Comparison of ENCODE assay signal across 28 mouse cellular contexts in genomic region chr9:118059101-118059500, GRCm38 (mm10). TPM values are rescaled to one million over a fixed set of nuclear protein-coding genes. Genes with fewer than 3 reads are reported as not detected.
DNase-seq lines count a peak whose midpoint lies in the region; ATAC-seq lines count a peak whose summit lies in the region.
"Had no signal": no experiment of that assay in that cellular context is flagged by ENCODE, and none has a peak within 500 bp of the region (broad histone marks: within the 10 kb centered on the region; RNA-seq: fewer than 3 reads in every experiment).

No protein-coding gene starts in this region.

- ATAC-seq in frontal cortex, adult (ENCODE audit: low TSS enrichment) = peak; percentile 47; the same call in 1 of the 2 replicates
- peak; percentile 47 for ATAC-seq in monocyte, adult 5-6 weeks (replicated peaks; ENCODE audit: insufficient number of reproducible peaks, low FRiP score, low TSS enrichment, poor library complexity, severe bottlenecking)
- ATAC-seq: forebrain, embryonic 14.5 days; forebrain, postnatal 0 days had no signal

- WGBS in embryonic facial prominence, embryonic 10.5 days = 89% methylated on average over 3 of the region's 3 CpGs

- H3K4me3 ChIP-seq in embryonic facial prominence, embryonic 10.5 days = no peak overlapping the region
- H3K4me3 ChIP-seq: gastrocnemius, adult 2 months; heart, adult 2 months; heart, embryonic 10.5 days; heart, embryonic 13.5 days; hindbrain, embryonic 12.5 days; hindbrain, embryonic 15.5 days had no signal

- no peaks in the 10 kb centered on the region for H3K4me1 ChIP-seq in embryonic facial prominence, embryonic 10.5 days
- H3K4me1 ChIP-seq: heart, embryonic 10.5 days; heart, embryonic 13.5 days; hindbrain, embryonic 12.5 days; hindbrain, embryonic 15.5 days had no signal

- no peaks in the 10 kb centered on the region for H3K27me3 ChIP-seq in embryonic facial prominence, embryonic 10.5 days (replicated peaks; ENCODE audit: low read depth, poor library complexity, severe bottlenecking)
- H3K27me3 ChIP-seq: CH12.LX; heart, embryonic 13.5 days; hindbrain, embryonic 12.5 days; hindbrain, embryonic 15.5 days; Patski had no signal

- no peak overlapping the region for H3K27ac ChIP-seq in embryonic facial prominence, embryonic 10.5 days (replicated peaks)
- H3K27ac ChIP-seq: gastrocnemius, adult 2 months; heart, adult 2 months; heart, embryonic 10.5 days; heart, embryonic 13.5 days; hindbrain, embryonic 12.5 days; hindbrain, embryonic 15.5 days had no signal

- DNase-seq in frontal cortex, postnatal 10 days (ENCODE audit: low spot score in 2 of 2) = no peak
- DNase-seq in urinary bladder, postnatal 14 days (ENCODE audit: low spot score) = peak; percentile 21
- DNase-seq in urinary bladder, adult 2 months (ENCODE audit: low spot score) = no peak
- DNase-seq in gonadal fat pad, adult 2 months (ENCODE audit: low read depth) = peak; percentile 31
- no peak for DNase-seq in cerebellum, adult 8-10 months
- DNase-seq in embryonic facial prominence, embryonic 10.5 days (ENCODE audit: low spot score) = no peak
- DNase-seq: adrenal gland, adult 2 months; adrenal gland, postnatal 14 days; cerebellum, adult 11 months; cerebellum, adult 2 months; cerebellum, postnatal 10 days; cerebellum, postnatal 36 days; embryo, embryonic 11 days; forebrain, postnatal 0 days; gastrocnemius, adult 2 months; gastrocnemius, postnatal 14 days; heart, adult 2 months; heart, postnatal 14 days had no signal

- H3K9me3 ChIP-seq in embryonic facial prominence, embryonic 10.5 days = no peaks in the 10 kb centered on the region
- H3K9me3 ChIP-seq: G1E; heart, embryonic 10.5 days; heart, embryonic 13.5 days; hindbrain, embryonic 12.5 days; hindbrain, embryonic 15.5 days had no signal

- H3K36me3 ChIP-seq in embryonic facial prominence, embryonic 10.5 days (replicated peaks) = peaks cover 61% of the 10 kb centered on the region

RNA-seq across cellular contexts. Expression of gene Azi2, which starts 18.8 kb away (rescaled TPM):
- polyA plus RNA-seq in urinary bladder, adult 2 months (2012; rRNA removed) = 54.2 and 57.8 TPM in 2 replicates
- 19.7 and 20.8 TPM in 2 replicates for polyA plus RNA-seq in gonadal fat pad, adult 2 months (2012; rRNA removed)
- 151 to 231 TPM (median 193 TPM) in 3 replicates for total RNA-seq in monocyte, adult 5-6 weeks (2017)
- 56.9 and 58.2 TPM in 2 replicates for polyA plus RNA-seq in embryonic facial prominence, embryonic 10.5 days (2016; fragmentation: Nextera tagmentation; extraction: Ambion mirVana)

Comparison
In these comparisons a context has a peak if more than half of its experiments do, and no peak if none do; other contexts are left out.
1. DNase-seq: peak in urinary bladder, postnatal 14 days (single experiment) and gonadal fat pad, adult 2 months (single experiment); none in frontal cortex, postnatal 10 days (0 of 2), urinary bladder, adult 2 months (single experiment), cerebellum, adult 8-10 months (single experiment) and embryonic facial prominence, embryonic 10.5 days (single experiment).